Mouse (Mus musculus) left cerebral cortex, adult 9 months (tissue): ENCODE results near the gene Brd1.
A peak's percentile ranks its signal among the peaks of the same experiment; 100 is the strongest.
"Not testable (repeated sequence)": the region's sequence is repeated elsewhere in the genome, so short reads cannot be mapped to it uniquely, and the experiment has no call there.

Source experiments
- DNase-seq, 2 experiments: peaks; one replicate each; pipeline ENCODE4 v3.0.0; 2022; ENCODE audit warnings: low spot score in 2 of 2

Brd1 gene

GRCm38 (mm10) chr15:88733834-88734571 lies at the start of gene Brd1:
Gene Brd1, minus strand, starts transcription at chr15:88734233.
- DNase-seq, result peak; percentile 61 to 69

- DNase-seq, result not testable (repeated sequence)
Observed at GRCm38 (mm10) chr15:88774630-88775029, 40.6 kb upstream of the Brd1 start.

GRCm38 (mm10) chr15:88768537-88768936 lies 34.5 kb upstream of the Brd1 start:
- DNase-seq, result no peak

GRCm38 (mm10) chr15:88766139-88766538 lies 32.1 kb upstream of the Brd1 start:
- not testable (repeated sequence) for DNase-seq

- no peak for DNase-seq
Observed at GRCm38 (mm10) chr15:88761551-88761950, 27.5 kb upstream of the Brd1 start.

GRCm38 (mm10) chr15:88758061-88758460 lies 24.0 kb upstream of the Brd1 start:
- DNase-seq, result no peak

GRCm38 (mm10) chr15:88755761-88756160 lies 21.7 kb upstream of the Brd1 start:
- DNase-seq, result no peak

- no peak for DNase-seq
Observed at GRCm38 (mm10) chr15:88754896-88755295, 20.9 kb upstream of the Brd1 start.

- no peak for DNase-seq
Observed at GRCm38 (mm10) chr15:88752403-88752733, 18.3 kb upstream of the Brd1 start.

GRCm38 (mm10) chr15:88751564-88752402 lies 17.8 kb upstream of the Brd1 start, which contains the start of gene Zbed4:
Gene Zbed4, plus strand, starts transcription at chr15:88751660.
- DNase-seq, result peak in 1 of 2 experiments; percentile 30

- peak; percentile 99 for DNase-seq
Observed at GRCm38 (mm10) chr15:88750677-88751563, 16.9 kb upstream of the Brd1 start.

- DNase-seq, result no peak
Observed at GRCm38 (mm10) chr15:88750032-88750431, 16.0 kb upstream of the Brd1 start.

- not testable (repeated sequence) for DNase-seq
Observed at GRCm38 (mm10) chr15:88749617-88750016, 15.6 kb upstream of the Brd1 start.

- DNase-seq, result no peak
Observed at GRCm38 (mm10) chr15:88745926-88746325, 11.9 kb upstream of the Brd1 start.

GRCm38 (mm10) chr15:88745347-88745746 lies 11.3 kb upstream of the Brd1 start:
- DNase-seq, result no peak

- not testable (repeated sequence) for DNase-seq
Observed at GRCm38 (mm10) chr15:88743371-88743770, 9.3 kb upstream of the Brd1 start.

GRCm38 (mm10) chr15:88741366-88741765 lies 7.3 kb upstream of the Brd1 start:
- no peak for DNase-seq

GRCm38 (mm10) chr15:88738466-88738865 lies 4.4 kb upstream of the Brd1 start:
- no peak for DNase-seq

GRCm38 (mm10) chr15:88736166-88736565 lies 2.1 kb upstream of the Brd1 start:
- DNase-seq, result no peak

- DNase-seq, result peak in 1 of 2 experiments; percentile 61
Observed at GRCm38 (mm10) chr15:88733041-88733751, 837 bp downstream of the Brd1 start.

GRCm38 (mm10) chr15:88732405-88733020 lies 1.5 kb downstream of the Brd1 start:
- DNase-seq, result no peak
